Mouse (Mus musculus) lung, postnatal 0 days (tissue): Measurements from ENCODE around the gene Ccr1l1. TPM values are rescaled to one million over a fixed set of nuclear protein-coding genes. Genes with fewer than 3 reads are reported as not detected.

ENCODE experiments used
- ATAC-seq: fragments of 200-750 bp; cut with Nextera tagmentation; 2 replicates; pipeline ENCODE4 v1.8.0; 2017; ENCODE audit warnings: moderate library complexity
- DNase-seq: peaks from one replicate; pipeline ENCODE4 v3.0.0-alpha.2; 2016; ENCODE audit warnings: low spot score
- H3K27ac ChIP-seq: fragments of 300-500 bp; sonication (generic); 2 replicates; pipeline ENCODE4 v1.5.1; 2014; ENCODE audit warnings: antibody characterized with exemption, mild to moderate bottlenecking, low read length, mixed read lengths
- H3K27me3 ChIP-seq: fragments of 300-500 bp; sonication (generic); replicated peaks from 2 replicates; pipeline ENCODE4 v1.6.1; 2014; ENCODE audit warnings: low read length, mixed read lengths; ENCODE audit not compliant: insufficient read depth
- H3K36me3 ChIP-seq: fragments of 300-500 bp; sonication (generic); 2 replicates; pipeline ENCODE4 v1.6.1; 2014; ENCODE audit warnings: low read length, mixed read lengths; ENCODE audit not compliant: insufficient read depth
- H3K4me1 ChIP-seq: fragments of 300-500 bp; sonication (generic); 2 replicates; pipeline ENCODE4 v1.6.1; 2014; ENCODE audit warnings: antibody characterized with exemption, low read depth, low read length, mixed read lengths; ENCODE audit not compliant: insufficient read depth
- H3K4me2 ChIP-seq: fragments of 300-500 bp; sonication (generic); replicated peaks from 2 replicates; pipeline ENCODE4 v1.6.1; 2014; ENCODE audit warnings: low read depth, mild to moderate bottlenecking, low read length, moderate library complexity, mixed read lengths
- H3K4me3 ChIP-seq: fragments of 300-500 bp; sonication (generic); 2 replicates; pipeline ENCODE4 v1.5.1; 2014; ENCODE audit warnings: low read depth, low read length
- H3K9ac ChIP-seq: fragments of 300-500 bp; sonication (generic); replicated peaks from 2 replicates; pipeline ENCODE4 v1.6.1; 2014; ENCODE audit warnings: low read depth, mild to moderate bottlenecking
- H3K9me3 ChIP-seq: fragments of 300-500 bp; sonication (generic); 2 replicates; pipeline ENCODE4 v1.6.1; 2016; ENCODE audit warnings: low read length, mixed read lengths
- CTCF ChIP-seq: IDR thresholded peaks from 2 replicates; pipeline ENCODE4 v1.5.1; 2016; ENCODE audit warnings: antibody characterized with exemption, mild to moderate bottlenecking
- EP300 ChIP-seq: IDR thresholded peaks from 2 replicates; pipeline ENCODE4 v1.6.1; 2016; ENCODE audit warnings: antibody characterized with exemption, mild to moderate bottlenecking, control low read depth
- WGBS: fragments of 180-500 bp; shearing (Covaris S2); extraction: QIAGEN DNeasy Blood & Tissue Kit; methylation state at CpG from one replicate; pipeline ENCODE4 v1.1.7; 2014; 5-methylcytosine and 5-hydroxymethylcytosine counted together
- polyA plus RNA-seq: library from polyadenylated mRNA; unstranded; fragments of >200 nt; fragmentation: Nextera tagmentation; extraction: Ambion mirVana; gene quantifications from 2 replicates; pipeline ENCODE4 v1.2.1, GENCODE M21; 2015

Gene Ccr1l1
- not detected in 2 replicates for polyA plus RNA-seq

- no peak for TF ChIP-seq EP300
- no peak for TF ChIP-seq CTCF
- Histone ChIP-seq H3K36me3 (no peaks in the 10 kb centered on the region), H3K4me3 (no peak within 1 kb of the TSS), H3K4me1 (no peaks in the 10 kb centered on the region), H3K9me3 (no peaks in the 10 kb centered on the region), H3K9ac (no peak within 1 kb of the TSS), H3K27me3 (no peaks in the 10 kb centered on the region), H3K4me2 (no peak within 1 kb of the TSS), H3K27ac (no peak within 1 kb of the TSS)
- DNase-seq = no peak
- no peak for ATAC-seq
- WGBS = 15% methylated on average over 1 of the region's 1 CpGs
These were observed at the start of gene Ccr1l1 for GRCm38 (mm10) chr9:123978308-123978707. Gene Ccr1l1, minus strand, starts transcription at chr9:123978408.

GRCm38 (mm10) chr9:124021672-124022071 is 43.5 kb upstream of the Ccr1l1 start, which contains the start of gene Ccr3:
Gene Ccr3, plus strand, starts transcription at chr9:124021972.
- Histone ChIP-seq H3K4me2 (no peak within 1 kb of the TSS), H3K27ac (no peak within 1 kb of the TSS), H3K4me3 (no peak within 1 kb of the TSS), H3K9me3 (no peaks in the 10 kb centered on the region), H3K36me3 (no peaks in the 10 kb centered on the region), H3K9ac (no peak within 1 kb of the TSS), H3K4me1 (no peaks in the 10 kb centered on the region), H3K27me3 (no peaks in the 10 kb centered on the region)
- DNase-seq (no peak), ATAC-seq (no peak)
- TF ChIP-seq EP300 = no peak
- TF ChIP-seq CTCF = no peak
- 81% methylated on average over 1 of the region's 1 CpGs for WGBS

GRCm38 (mm10) chr9:124019887-124020286 is 41.7 kb upstream of the Ccr1l1 start:
- H3K36me3 ChIP-seq = no peaks in the 10 kb centered on the region
- H3K4me3 ChIP-seq = no peak overlapping the region
- H3K9ac ChIP-seq = no peak overlapping the region
- no peaks in the 10 kb centered on the region for H3K27me3 ChIP-seq
- 77% methylated on average over 3 of the region's 3 CpGs for WGBS
- no peak overlapping the region for H3K27ac ChIP-seq
- no peak for DNase-seq
- TF ChIP-seq CTCF = no peak
- no peak for TF ChIP-seq EP300
- no peak overlapping the region for H3K4me2 ChIP-seq
- H3K4me1 ChIP-seq = no peaks in the 10 kb centered on the region
- no peak for ATAC-seq
- H3K9me3 ChIP-seq = no peaks in the 10 kb centered on the region

- Histone ChIP-seq H3K4me1 (no peaks in the 10 kb centered on the region), H3K4me2 (no peak overlapping the region), H3K27me3 (no peaks in the 10 kb centered on the region), H3K9ac (no peak overlapping the region), H3K27ac (no peak overlapping the region), H3K4me3 (no peak overlapping the region), H3K9me3 (no peaks in the 10 kb centered on the region), H3K36me3 (no peaks in the 10 kb centered on the region)
- TF ChIP-seq CTCF = no peak
- TF ChIP-seq EP300 = no peak
- 55% methylated on average over 2 of the region's 2 CpGs for WGBS
- no peak for DNase-seq
- no peak for ATAC-seq
These were observed 37.8 kb upstream of the Ccr1l1 start for GRCm38 (mm10) chr9:124016048-124016447.

GRCm38 (mm10) chr9:124014985-124015652 is 36.9 kb upstream of the Ccr1l1 start:
- DNase-seq (no peak), ATAC-seq (no peak)
- Histone ChIP-seq H3K9me3 (no peaks in the 10 kb centered on the region), H3K36me3 (no peaks in the 10 kb centered on the region), H3K4me1 (no peaks in the 10 kb centered on the region), H3K27me3 (no peaks in the 10 kb centered on the region), H3K4me3 (no peak overlapping the region), H3K4me2 (no peak overlapping the region), H3K9ac (no peak overlapping the region), H3K27ac (no peak overlapping the region)
- 70% methylated on average over 2 of the region's 2 CpGs for WGBS
- no peak for TF ChIP-seq EP300
- TF ChIP-seq CTCF = no peak

GRCm38 (mm10) chr9:124013270-124013669 is 35.1 kb upstream of the Ccr1l1 start:
- H3K36me3 ChIP-seq = no peaks in the 10 kb centered on the region
- no peak for ATAC-seq
- WGBS = 72% methylated on average over 3 of the region's 3 CpGs
- no peak for TF ChIP-seq EP300
- no peak for TF ChIP-seq CTCF
- no peaks in the 10 kb centered on the region for H3K9me3 ChIP-seq
- no peak overlapping the region for H3K27ac ChIP-seq
- no peak for DNase-seq
- H3K9ac ChIP-seq = no peak overlapping the region
- no peaks in the 10 kb centered on the region for H3K4me1 ChIP-seq
- H3K4me2 ChIP-seq = no peak overlapping the region
- H3K27me3 ChIP-seq = no peaks in the 10 kb centered on the region
- H3K4me3 ChIP-seq = no peak overlapping the region

GRCm38 (mm10) chr9:124012691-124013090 is 34.5 kb upstream of the Ccr1l1 start:
- no peaks in the 10 kb centered on the region for H3K36me3 ChIP-seq
- no peaks in the 10 kb centered on the region for H3K27me3 ChIP-seq
- no peak overlapping the region for H3K4me2 ChIP-seq
- no peak overlapping the region for H3K27ac ChIP-seq
- DNase-seq (no peak), ATAC-seq (no peak)
- H3K9me3 ChIP-seq = no peaks in the 10 kb centered on the region
- H3K4me1 ChIP-seq = no peaks in the 10 kb centered on the region
- TF ChIP-seq CTCF (no peak), EP300 (no peak)
- 56% methylated on average over 2 of the region's 2 CpGs for WGBS
- H3K9ac ChIP-seq = no peak overlapping the region
- no peak overlapping the region for H3K4me3 ChIP-seq
